Mouse (Mus musculus) lung, postnatal 14 days (tissue): ENCODE results near the gene S100a5.

ENCODE experiments used
- DNase-seq: peaks from one replicate; pipeline ENCODE4 v3.0.0; 2021

The S100a5 gene

GRCm38 (mm10) chr3:90627366-90627765 lies 19.0 kb downstream of the S100a5 start:
- DNase-seq: no peak

- DNase-seq: no peak
These were observed 19.5 kb downstream of the S100a5 start for GRCm38 (mm10) chr3:90627807-90628206.

- DNase-seq: no peak
These were observed 21.0 kb downstream of the S100a5 start for GRCm38 (mm10) chr3:90629298-90629697.

- DNase-seq: no peak
These were observed 23.7 kb downstream of the S100a5 start for GRCm38 (mm10) chr3:90631984-90632383.

- DNase-seq: no peak
These were observed 30.4 kb downstream of the S100a5 start for GRCm38 (mm10) chr3:90638511-90639275.

GRCm38 (mm10) chr3:90639511-90640154 lies 31.3 kb downstream of the S100a5 start:
- peak; percentile 48 for DNase-seq

GRCm38 (mm10) chr3:90640981-90641380 lies 32.7 kb downstream of the S100a5 start:
- DNase-seq: no peak

GRCm38 (mm10) chr3:90644220-90644619 lies 35.9 kb downstream of the S100a5 start:
- peak; percentile 70 for DNase-seq

GRCm38 (mm10) chr3:90647291-90647690 lies 39.0 kb downstream of the S100a5 start:
- DNase-seq: no peak

GRCm38 (mm10) chr3:90648981-90649380 lies 40.7 kb downstream of the S100a5 start:
- no peak for DNase-seq

- DNase-seq: no peak
These were observed 41.5 kb downstream of the S100a5 start for GRCm38 (mm10) chr3:90649832-90650231.

- peak; percentile 82 for DNase-seq
These were observed 44.7 kb downstream of the S100a5 start for GRCm38 (mm10) chr3:90652878-90653508.

GRCm38 (mm10) chr3:90653717-90654116 lies 45.4 kb downstream of the S100a5 start, which contains the start of gene S100a7a:
S100a7a (plus strand) TSS chr3:90654017.
- DNase-seq: no peak

- no peak for DNase-seq
These were observed 49.1 kb downstream of the S100a5 start for GRCm38 (mm10) chr3:90657405-90657804.

- no peak for DNase-seq
These were observed 51.2 kb downstream of the S100a5 start for GRCm38 (mm10) chr3:90659364-90660044.
